Mouse (Mus musculus) c-Kit-positive CD71-positive TER-119-negative erythroid progenitor cells, embryonic 14.5 days (primary cell): Measurements from ENCODE around the gene Zfp296.
"Not testable (repeated sequence)": the region's sequence is repeated elsewhere in the genome, so short reads cannot be mapped to it uniquely, and the experiment has no call there.

Experiments
- DNase-seq: peaks from one replicate; pipeline ENCODE4 v3.0.0-alpha.2; 2013; ENCODE audit warnings: low read depth

Gene Zfp296

DNA sequence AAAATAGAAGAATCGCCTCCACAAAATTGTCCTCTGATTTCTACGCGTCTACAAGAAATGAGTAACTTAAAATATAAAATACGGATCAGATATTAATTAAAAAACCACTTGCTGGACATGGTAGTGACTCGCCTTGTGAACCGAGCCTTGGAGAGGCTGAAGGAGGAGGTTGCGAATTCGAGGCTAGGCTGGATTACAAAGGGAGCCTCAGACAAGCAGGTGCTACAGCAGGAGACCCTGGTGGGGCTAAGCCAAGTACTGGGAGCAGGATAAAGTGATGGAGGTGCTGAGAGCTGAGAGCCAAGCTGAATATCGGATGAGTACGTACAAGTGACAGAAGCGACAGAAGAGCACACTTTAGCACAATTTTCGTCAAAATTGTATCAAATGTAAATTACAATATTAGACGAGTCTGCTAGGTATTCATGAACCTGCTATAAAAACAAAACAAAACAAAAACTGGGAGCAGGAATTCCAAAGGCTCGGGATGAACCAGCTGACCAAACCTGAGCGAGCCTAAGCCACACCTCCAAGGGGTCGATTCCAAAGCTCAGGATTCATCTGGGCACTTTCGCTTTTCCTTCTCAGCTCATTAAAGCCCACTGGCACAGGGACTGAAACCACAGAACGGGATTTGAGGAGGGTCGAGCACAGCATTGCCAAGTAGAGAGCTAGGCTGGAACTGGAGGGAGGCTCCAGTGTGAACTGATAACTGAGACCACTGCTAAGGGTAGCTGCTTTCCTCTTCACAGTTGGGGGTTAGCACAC, 14.3 kb upstream of the Zfp296 start, which contains the start of gene Ppp1r37:
Gene Ppp1r37, minus strand, starts transcription at position 434 of the 768 bp plus-strand sequence.
- no peak for DNase-seq

GRCm38 (mm10) chr7:19563884-19564283, 13.2 kb upstream of the Zfp296 start:
- peak; percentile 83 for DNase-seq

- no peak for DNase-seq
Measured at GRCm38 (mm10) chr7:19564455-19564854, 12.6 kb upstream of the Zfp296 start.

DNA sequence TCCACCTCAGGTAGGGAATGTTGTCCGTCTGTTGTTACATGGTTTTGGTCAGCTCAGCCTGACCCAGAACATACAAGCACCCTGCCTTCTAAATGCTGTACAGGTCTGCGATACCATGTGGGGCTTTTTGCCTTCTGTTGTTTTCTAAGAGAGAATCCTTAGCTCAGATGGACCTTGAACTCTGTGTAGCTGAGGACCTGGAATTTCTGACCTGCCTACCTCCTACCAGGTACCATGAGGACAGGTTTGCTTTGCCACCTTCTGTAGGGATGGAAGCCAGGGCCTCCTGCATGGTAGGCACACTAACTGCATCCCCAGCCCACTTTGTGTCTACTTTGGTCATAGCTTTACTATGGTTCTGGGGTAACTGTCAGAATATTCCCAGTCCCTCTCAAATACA, 11.3 kb upstream of the Zfp296 start:
- DNase-seq: no peak

DNA sequence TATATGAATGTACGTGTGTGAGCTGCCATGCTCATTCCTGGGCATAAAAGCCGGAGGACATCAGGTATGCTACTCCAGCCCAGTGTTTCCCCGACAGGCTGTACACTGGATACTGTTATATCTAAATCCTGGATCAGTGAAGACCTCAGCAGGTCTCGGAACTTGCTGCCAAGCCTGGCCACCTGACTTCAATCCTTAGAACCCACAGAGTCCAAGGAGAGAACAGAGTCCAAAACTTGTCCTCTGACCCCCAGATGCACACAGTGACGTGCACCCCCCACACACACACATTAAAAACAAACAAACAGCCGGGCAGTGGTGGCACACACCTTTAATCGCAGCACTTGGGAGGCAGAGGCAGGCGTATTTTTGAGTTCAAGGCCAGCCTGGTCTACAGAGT, 9.7 kb upstream of the Zfp296 start:
- DNase-seq: no peak

- DNase-seq: no peak
Measured at GRCm38 (mm10) chr7:19569647-19570046, 7.4 kb upstream of the Zfp296 start.

GRCm38 (mm10) chr7:19572926-19573775, 3.9 kb upstream of the Zfp296 start:
- DNase-seq: peak; percentile 72

DNA sequence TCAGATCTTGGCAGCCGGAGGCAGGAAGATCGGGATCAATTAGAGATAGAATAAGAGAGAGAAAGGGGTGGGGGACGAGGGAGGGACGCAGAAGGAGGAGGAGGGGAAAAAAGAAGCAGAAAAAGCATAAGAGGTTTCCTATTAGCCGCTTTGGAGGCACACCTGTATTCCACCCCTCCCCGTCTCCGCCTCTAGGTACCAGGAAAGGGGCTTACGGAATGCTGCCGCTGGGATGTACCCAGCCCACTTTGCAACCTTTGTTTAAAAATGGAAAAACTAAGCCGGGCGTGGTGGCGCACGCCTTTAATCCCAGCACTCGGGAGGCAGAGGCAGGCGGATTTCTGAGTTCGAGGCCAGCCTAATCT, 3.3 kb upstream of the Zfp296 start:
- no peak for DNase-seq

DNA sequence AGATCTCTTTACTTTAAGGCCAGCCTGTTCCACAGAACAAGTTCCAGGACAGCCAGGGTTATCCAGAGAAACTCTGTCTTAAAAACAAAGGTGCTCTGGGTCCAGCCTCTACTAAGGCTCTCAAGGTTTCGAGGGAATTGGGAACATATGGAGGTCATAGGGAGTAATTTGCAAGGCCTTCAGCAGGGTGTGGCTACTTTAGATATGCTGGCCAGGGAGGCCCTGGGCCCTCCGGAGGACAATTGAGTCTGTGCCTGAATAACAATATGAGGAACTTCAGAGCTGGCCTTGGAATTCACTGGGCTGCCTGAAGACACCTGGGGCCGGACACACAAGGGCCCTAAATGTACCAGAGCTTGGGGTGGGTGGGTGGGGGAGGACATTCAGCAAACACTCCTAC, 1.5 kb upstream of the Zfp296 start:
- no peak for DNase-seq

- DNase-seq: no peak
Measured at GRCm38 (mm10) chr7:19577877-19578414, 859 bp downstream of the Zfp296 start.

DNA sequence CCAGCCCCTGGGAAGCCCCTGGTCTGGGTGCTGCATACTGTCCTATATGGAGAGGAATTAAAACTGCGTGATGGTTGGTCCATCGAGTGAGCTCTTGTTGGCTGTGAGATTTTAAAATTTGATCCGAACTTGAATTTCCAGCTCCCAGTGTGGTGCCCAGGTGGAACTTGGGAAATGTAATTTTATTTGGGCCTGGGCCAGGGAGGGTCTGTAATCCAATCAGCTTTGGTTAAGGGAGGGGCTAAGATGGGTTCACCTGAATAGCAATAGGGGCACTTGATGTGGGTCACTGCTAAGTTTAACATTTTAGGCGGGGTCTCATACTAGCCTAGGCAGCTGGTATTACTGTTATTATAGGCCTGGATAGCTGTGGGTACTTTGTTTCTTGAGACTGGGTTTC, 1.3 kb downstream of the Zfp296 start:
- no peak for DNase-seq

GRCm38 (mm10) chr7:19579751-19580150, 2.7 kb downstream of the Zfp296 start:
- no peak for DNase-seq

- DNase-seq: no peak
Measured at GRCm38 (mm10) chr7:19580634-19581033, 3.5 kb downstream of the Zfp296 start.

GRCm38 (mm10) chr7:19586269-19586668, 9.2 kb downstream of the Zfp296 start:
- DNase-seq: no peak

- DNase-seq: peak; percentile 76
Measured at GRCm38 (mm10) chr7:19589207-19589606, 12.1 kb downstream of the Zfp296 start.

DNA sequence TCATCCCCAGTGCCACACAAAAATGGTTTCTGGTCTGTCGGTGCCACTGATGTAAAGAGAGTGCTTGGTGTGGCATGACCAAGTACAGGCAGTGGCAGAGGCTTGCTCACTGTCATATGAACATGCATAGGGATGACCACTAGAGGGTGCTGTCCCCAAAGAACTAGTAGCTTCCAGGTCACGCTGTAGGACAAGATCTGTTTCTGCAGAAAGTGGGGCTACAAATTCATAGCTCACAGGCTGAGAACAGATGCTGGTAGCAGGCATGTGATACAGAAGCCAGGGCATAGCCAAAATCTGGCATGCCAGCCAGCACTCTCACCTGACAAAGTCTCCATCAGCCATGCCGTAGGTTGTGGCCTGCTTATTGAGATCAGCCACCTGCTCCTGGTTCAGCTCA, 12.8 kb downstream of the Zfp296 start:
- DNase-seq: peak; percentile 81

- DNase-seq: peak; percentile 49
Measured at GRCm38 (mm10) chr7:19593061-19593730, 16.1 kb downstream of the Zfp296 start.

DNA sequence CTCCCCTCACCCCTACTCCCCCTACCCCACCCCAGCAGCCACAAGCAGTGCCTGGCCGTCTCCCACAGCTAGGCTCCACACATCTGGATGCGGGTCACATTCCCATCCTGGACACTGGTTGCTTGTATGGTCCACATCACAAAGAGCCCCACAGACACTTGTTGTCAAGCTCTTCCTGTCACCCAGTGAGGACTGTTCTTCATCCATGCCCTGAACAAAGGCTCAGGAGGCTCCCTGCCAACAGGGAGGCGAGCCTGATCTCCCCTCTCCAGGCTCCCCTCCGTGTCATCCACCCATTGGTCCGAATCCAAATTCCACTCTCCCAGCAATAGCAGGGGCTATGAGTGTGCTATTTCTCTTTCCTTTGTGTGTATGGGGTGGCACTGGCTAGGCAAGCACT, 23.5 kb downstream of the Zfp296 start:
- no peak for DNase-seq

GRCm38 (mm10) chr7:19603055-19603454, 26.0 kb downstream of the Zfp296 start:
- no peak for DNase-seq

DNA sequence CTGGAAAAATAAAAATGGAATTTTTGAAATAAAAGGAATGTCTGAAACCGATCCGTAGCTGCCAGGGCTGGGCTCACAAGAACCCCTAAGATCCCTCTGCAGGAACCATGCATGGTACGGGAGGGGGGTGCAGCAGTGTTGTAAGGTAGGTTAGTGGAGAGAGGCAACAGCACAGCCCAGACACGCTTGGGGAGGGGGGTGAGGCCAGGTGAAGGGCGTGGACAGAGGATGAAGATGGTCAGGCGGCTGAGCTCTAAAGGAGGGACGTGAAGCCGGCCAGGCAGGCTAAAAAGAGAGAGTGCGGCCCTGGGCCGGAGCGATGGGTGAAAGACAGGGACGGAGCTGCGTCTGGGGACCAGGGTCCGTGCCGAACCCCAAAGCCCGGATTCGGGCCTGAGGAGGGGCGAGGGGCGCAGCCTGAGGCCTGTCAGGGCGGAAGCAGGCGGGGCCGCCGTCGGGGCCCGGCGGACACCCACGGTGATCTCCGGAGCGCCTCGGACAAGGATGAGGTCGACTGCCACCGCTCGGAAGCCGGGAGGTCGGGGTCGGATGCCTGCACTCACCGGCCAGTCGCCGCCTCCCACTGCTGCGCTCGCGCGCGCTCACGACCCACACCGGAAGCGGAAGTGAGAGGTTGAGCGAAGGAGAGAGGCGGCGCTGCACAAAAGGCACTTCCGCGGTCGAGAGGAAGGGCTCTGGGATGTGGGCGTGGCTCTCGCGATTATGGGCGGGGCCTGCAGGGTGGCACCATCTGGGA, 26.9 kb downstream of the Zfp296 start, which contains the start of gene Clasrp:
Gene Clasrp, minus strand, starts transcription at position 638 of the 757 bp plus-strand sequence.
- peak; percentile 94 for DNase-seq

GRCm38 (mm10) chr7:19604606-19605214, 27.6 kb downstream of the Zfp296 start:
- not testable (repeated sequence) for DNase-seq
